Mouse (Mus musculus): ENCODE data around the gene Tulp1.
"Not testable (repeated sequence)": the region's sequence is repeated elsewhere in the genome, so short reads cannot be mapped to it uniquely, and the experiment has no call there.

Gene Tulp1

DNA sequence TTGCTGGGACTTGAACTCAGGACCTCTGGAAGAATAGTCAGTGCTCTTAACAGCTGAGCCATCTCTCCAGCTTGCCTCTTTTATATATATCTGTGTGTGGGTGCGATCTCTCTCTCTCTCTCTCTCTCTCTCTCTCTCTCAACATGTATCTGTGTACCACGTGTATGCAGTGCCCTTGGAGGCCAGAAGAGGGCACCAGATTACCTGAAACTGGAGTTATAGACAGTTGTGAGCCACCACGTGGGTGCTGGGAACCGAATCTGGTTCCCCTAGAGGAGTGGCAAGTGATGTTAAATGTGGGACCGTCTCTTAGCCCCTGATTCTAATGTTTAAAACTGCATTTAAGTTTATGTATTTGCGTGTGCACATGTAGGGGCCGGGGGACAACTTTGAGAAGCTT is 40.6 kb downstream of the Tulp1 start:
- not testable (repeated sequence) for H3K27me3 ChIP-seq (ENCODE audit: control insufficient read depth, insufficient read depth, low read length, poor library complexity, severe bottlenecking); H3K36me3 ChIP-seq (ENCODE audit: control insufficient read depth, insufficient read depth, low read length, poor library complexity, severe bottlenecking); DNase-seq (ENCODE audit: low read depth, low spot score)

DNA sequence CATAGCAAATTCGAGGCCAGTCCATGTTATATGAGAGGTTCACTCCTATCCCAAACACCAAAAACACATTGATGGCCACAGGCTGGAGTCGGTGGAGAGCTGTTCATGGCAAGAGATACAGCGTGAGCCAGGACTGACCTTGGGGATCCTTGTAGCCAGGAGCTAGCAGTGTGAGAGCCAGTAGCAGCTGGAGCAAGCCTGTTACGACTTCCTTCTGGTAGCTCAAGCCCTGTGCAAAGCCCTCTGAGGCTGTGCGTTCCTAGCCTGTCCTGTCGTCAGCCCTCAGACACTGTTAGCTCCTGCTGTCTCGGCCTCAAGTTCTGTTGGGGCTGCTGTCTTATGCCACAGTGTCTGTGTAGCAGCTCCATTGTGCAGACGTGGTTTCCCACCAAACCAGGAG is 41.2 kb downstream of the Tulp1 start:
- DNase-seq (ENCODE audit: low read depth, low spot score), result no peak
- Histone ChIP-seq H3K27me3 (ENCODE audit: control insufficient read depth, insufficient read depth, low read length, poor library complexity, severe bottlenecking) (no peaks in the 10 kb centered on the region), H3K36me3 (ENCODE audit: control insufficient read depth, insufficient read depth, low read length, poor library complexity, severe bottlenecking) (no peaks in the 10 kb centered on the region; the same call in none of the 2 replicates)

- no peak for DNase-seq (ENCODE audit: low read depth, low spot score)
- H3K27me3 ChIP-seq (ENCODE audit: control insufficient read depth, insufficient read depth, low read length, poor library complexity, severe bottlenecking), result no peaks in the 10 kb centered on the region
- peaks cover 5% of the 10 kb centered on the region for H3K36me3 ChIP-seq (ENCODE audit: control insufficient read depth, insufficient read depth, low read length, poor library complexity, severe bottlenecking)
Observed at GRCm38 (mm10) chr17:28321700-28322099, 43.3 kb downstream of the Tulp1 start.

DNA sequence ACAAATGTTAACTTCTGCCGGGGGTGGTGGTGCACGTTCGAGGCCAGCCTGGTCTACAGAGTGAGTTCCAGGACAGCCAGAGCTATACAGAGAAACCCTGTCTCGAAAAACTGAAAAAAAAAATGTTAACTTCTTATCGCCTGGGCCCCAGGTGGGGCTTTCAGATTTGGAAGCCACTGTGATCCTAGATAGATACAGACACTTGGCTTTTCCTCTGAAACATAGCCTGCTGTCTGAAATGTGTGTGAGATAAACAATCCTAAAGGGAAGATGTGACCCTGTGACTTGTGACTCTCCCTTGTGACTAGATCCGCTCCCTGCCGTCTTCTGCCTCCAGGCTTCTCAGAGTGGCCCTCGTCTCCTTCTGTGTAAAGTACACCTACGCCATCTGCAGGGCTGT is 47.3 kb downstream of the Tulp1 start:
- no peaks in the 10 kb centered on the region for H3K27me3 ChIP-seq (ENCODE audit: control insufficient read depth, insufficient read depth, low read length, poor library complexity, severe bottlenecking)
- peaks cover 5% of the 10 kb centered on the region for H3K36me3 ChIP-seq (ENCODE audit: control insufficient read depth, insufficient read depth, low read length, poor library complexity, severe bottlenecking)
- DNase-seq (ENCODE audit: low read depth, low spot score), result no peak

DNA sequence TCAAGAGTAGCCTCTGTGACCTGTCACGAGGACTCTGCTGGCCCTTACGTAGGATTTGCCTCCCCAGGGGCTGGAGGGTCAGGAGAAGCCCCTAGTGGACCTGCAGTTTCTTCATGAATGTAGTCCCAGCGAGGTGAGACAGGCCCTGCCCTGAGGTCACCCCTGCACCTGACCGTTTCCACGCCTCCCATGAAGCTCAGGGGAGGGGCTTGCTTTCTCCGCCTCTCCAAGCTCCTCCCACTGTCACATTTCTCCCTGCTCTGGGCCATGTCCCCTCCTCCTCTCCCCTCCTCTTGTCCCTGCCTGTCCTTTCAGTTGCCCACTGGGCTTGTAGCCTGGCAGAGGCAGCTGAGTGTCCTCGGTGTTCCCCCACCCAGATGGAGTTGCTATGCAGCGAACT is 47.9 kb downstream of the Tulp1 start:
- Histone ChIP-seq H3K36me3 (ENCODE audit: control insufficient read depth, insufficient read depth, low read length, poor library complexity, severe bottlenecking) (peaks cover 5% of the 10 kb centered on the region), H3K27me3 (ENCODE audit: control insufficient read depth, insufficient read depth, low read length, poor library complexity, severe bottlenecking) (no peaks in the 10 kb centered on the region)
- no peak for DNase-seq (ENCODE audit: low read depth, low spot score)

DNA sequence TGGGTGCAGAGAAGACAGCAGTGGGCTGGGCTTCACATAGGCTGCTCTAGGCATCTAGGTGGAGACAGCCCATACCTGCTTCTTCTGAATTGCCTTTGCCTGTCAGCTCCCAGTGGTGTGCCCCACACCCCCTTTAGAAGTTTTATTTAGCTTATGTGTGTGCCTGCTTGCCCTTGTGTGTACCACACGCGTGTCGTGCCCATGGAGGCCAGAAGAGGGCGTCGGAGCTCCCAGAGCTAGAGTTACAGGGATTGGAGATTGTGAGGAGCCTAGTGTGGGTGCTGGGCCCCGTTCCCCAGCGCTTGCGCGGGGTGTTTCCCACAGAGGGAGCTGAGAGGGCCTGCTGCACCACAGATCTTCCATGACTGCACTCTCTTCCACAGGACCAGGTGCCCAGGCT is 48.5 kb downstream of the Tulp1 start:
- Histone ChIP-seq H3K36me3 (ENCODE audit: control insufficient read depth, insufficient read depth, low read length, poor library complexity, severe bottlenecking) (peaks cover 5% of the 10 kb centered on the region), H3K27me3 (ENCODE audit: control insufficient read depth, insufficient read depth, low read length, poor library complexity, severe bottlenecking) (no peaks in the 10 kb centered on the region)
- DNase-seq (ENCODE audit: low read depth, low spot score), result no peak

- no peak for DNase-seq (ENCODE audit: low read depth, low spot score)
- Histone ChIP-seq H3K27me3 (ENCODE audit: control insufficient read depth, insufficient read depth, low read length, poor library complexity, severe bottlenecking) (no peaks in the 10 kb centered on the region), H3K36me3 (ENCODE audit: control insufficient read depth, insufficient read depth, low read length, poor library complexity, severe bottlenecking) (peaks cover 5% of the 10 kb centered on the region)
Observed at GRCm38 (mm10) chr17:28315611-28316160, 49.3 kb downstream of the Tulp1 start.

DNA sequence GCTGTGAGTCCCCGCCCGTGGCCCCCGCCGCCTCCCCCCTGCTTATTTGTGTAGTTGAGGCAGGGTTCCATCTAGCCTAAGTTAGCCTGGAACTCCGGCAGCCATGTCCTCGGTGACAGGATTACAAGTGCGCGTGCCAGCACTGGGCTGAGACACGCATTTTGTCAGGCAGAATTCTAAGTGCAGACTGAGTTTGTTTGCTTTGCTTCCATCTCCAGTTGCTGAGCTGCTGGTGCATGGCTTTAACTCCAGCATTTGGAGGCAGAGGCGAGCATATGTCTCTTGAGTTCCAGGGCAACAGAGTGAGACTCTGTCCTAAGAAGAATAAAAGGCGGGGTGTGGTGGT is 51.2 kb downstream of the Tulp1 start:
- Histone ChIP-seq H3K36me3 (ENCODE audit: control insufficient read depth, insufficient read depth, low read length, poor library complexity, severe bottlenecking) (peaks cover 5% of the 10 kb centered on the region), H3K27me3 (ENCODE audit: control insufficient read depth, insufficient read depth, low read length, poor library complexity, severe bottlenecking) (no peaks in the 10 kb centered on the region)
- no peak for DNase-seq (ENCODE audit: low read depth, low spot score)

DNA sequence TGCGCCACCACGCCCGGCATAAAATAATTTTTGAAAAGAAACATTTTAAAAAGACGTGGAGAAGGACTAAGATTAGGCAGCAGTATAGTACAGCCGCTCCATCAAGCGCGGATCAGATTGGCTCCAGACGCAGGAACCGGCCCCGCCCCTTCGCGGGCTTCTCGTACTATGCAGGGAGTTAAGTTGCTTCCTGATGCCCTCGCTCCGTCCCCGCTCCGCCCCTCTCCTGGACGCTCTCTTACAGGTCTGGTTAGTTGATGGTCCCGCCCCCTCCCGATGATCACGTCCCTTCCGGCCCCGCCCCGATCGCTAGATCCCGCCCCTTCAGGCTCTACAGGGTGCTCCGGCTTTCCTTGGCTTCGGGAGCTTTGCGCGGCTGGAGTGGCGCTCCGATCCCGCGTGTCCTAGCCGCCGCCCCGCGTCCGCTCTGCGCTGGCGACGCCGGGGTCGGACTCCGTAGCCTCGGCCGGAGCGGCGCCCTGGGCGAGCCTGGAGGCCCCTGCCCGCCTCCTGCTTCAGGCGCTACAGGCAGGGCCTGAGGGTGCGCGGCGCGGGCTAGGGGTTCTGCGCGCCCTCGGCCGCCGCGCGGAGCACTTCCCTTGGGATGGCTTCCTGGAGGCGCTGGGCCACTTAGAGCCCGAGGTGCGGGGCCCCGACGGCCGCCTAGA is 51.7 kb downstream of the Tulp1 start, which contains the start of gene Fance:
Gene Fance (plus strand): TSS at position 308 of the 668 bp plus-strand sequence.
- peaks cover 5% of the 10 kb centered on the region for H3K36me3 ChIP-seq (ENCODE audit: control insufficient read depth, insufficient read depth, low read length, poor library complexity, severe bottlenecking)
- no peaks in the 10 kb centered on the region for H3K27me3 ChIP-seq (ENCODE audit: control insufficient read depth, insufficient read depth, low read length, poor library complexity, severe bottlenecking)
- peak; percentile 99 for DNase-seq (ENCODE audit: low read depth, low spot score)

GRCm38 (mm10) chr17:28312232-28313211 is 52.5 kb downstream of the Tulp1 start:
- DNase-seq (ENCODE audit: low read depth, low spot score), result peak; percentile 77
- H3K27me3 ChIP-seq (ENCODE audit: control insufficient read depth, insufficient read depth, low read length, poor library complexity, severe bottlenecking), result no peaks in the 10 kb centered on the region
- peaks cover 2% of the 10 kb centered on the region for H3K36me3 ChIP-seq (ENCODE audit: control insufficient read depth, insufficient read depth, low read length, poor library complexity, severe bottlenecking)

GRCm38 (mm10) chr17:28311366-28312132 is 53.5 kb downstream of the Tulp1 start:
- Histone ChIP-seq H3K27me3 (ENCODE audit: control insufficient read depth, insufficient read depth, low read length, poor library complexity, severe bottlenecking) (no peaks in the 10 kb centered on the region), H3K36me3 (ENCODE audit: control insufficient read depth, insufficient read depth, low read length, poor library complexity, severe bottlenecking) (no peaks in the 10 kb centered on the region; the same call in none of the 2 replicates)
- no peak for DNase-seq (ENCODE audit: low read depth, low spot score)

DNA sequence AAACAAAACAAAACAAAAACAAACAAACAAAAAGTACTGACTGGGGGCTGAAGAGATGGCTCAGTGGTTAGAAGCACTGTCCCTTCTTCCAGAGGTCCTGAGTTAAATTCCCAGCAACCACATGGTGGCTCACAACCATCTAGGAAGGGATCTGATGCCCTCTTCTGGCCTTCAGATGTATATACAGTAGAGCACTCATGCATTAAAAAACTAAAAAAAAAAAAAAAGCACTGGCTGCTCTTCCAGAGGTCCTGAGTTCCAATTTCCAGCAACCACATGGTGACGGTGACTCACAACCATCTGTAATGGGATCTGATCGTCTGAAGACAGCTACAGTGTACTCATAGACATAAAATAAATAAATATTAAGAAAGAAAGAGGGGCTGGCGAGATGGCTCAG is 54.2 kb downstream of the Tulp1 start:
- H3K36me3 ChIP-seq (ENCODE audit: control insufficient read depth, insufficient read depth, low read length, poor library complexity, severe bottlenecking), result no peaks in the 10 kb centered on the region; the same call in 1 of the 2 replicates
- no peaks in the 10 kb centered on the region for H3K27me3 ChIP-seq (ENCODE audit: control insufficient read depth, insufficient read depth, low read length, poor library complexity, severe bottlenecking)
- peak; percentile 35 for DNase-seq (ENCODE audit: low read depth, low spot score)

- Histone ChIP-seq H3K27me3 (ENCODE audit: control insufficient read depth, insufficient read depth, low read length, poor library complexity, severe bottlenecking) (no peaks in the 10 kb centered on the region), H3K36me3 (ENCODE audit: control insufficient read depth, insufficient read depth, low read length, poor library complexity, severe bottlenecking) (no peaks in the 10 kb centered on the region; the same call in 1 of the 2 replicates)
- peak; percentile 93 for DNase-seq (ENCODE audit: low read depth, low spot score)
Observed at GRCm38 (mm10) chr17:28308297-28309195, 56.5 kb downstream of the Tulp1 start.
